Mouse (Mus musculus) adrenal gland (tissue): ENCODE results near the gene Lpar6.

Source experiments
- intact Hi-C: fragments of 180-260 bp; cut with DNase I; formaldehyde crosslinking; loops from one replicate; pipeline ENCODE4 v1.15.1; 2025
- microRNA-seq, 2 experiments: library from miRNA; unstranded; fragments of <30 nt; microRNA quantifications; one replicate each; pipeline ENCODE4; 2019

Gene Lpar6

GRCm38 (mm10) chr14:73254412-73254811 is 16.7 kb downstream of the Lpar6 start:
- intact Hi-C loops, result no loop called here

- intact Hi-C loops, result no loop called here
Measured at GRCm38 (mm10) chr14:73255426-73255970, 17.8 kb downstream of the Lpar6 start.

GRCm38 (mm10) chr14:73257348-73257747 is 19.7 kb downstream of the Lpar6 start:
- intact Hi-C loops, result no loop called here

- intact Hi-C loops, result no loop called here
Measured at GRCm38 (mm10) chr14:73258181-73258580, 20.5 kb downstream of the Lpar6 start.

- intact Hi-C loops, result no loop called here
Measured at GRCm38 (mm10) chr14:73262210-73262609, 24.5 kb downstream of the Lpar6 start.

- intact Hi-C loops, result no loop called here
Measured at GRCm38 (mm10) chr14:73266166-73266565, 28.5 kb downstream of the Lpar6 start.

GRCm38 (mm10) chr14:73271807-73272206 is 34.1 kb downstream of the Lpar6 start:
- intact Hi-C loops, result no loop called here

- intact Hi-C loops, result no loop called here
Measured at GRCm38 (mm10) chr14:73279096-73279495, 41.4 kb downstream of the Lpar6 start.

- intact Hi-C loops, result no loop called here
Measured at GRCm38 (mm10) chr14:73280996-73281395, 43.3 kb downstream of the Lpar6 start.

- intact Hi-C loops, result loop anchor here (10.0 kb wide), 1 partner anchor 915 kb away; no protein-coding TSS in a partner anchor
Measured at GRCm38 (mm10) chr14:73289915-73290314, 52.2 kb downstream of the Lpar6 start.

GRCm38 (mm10) chr14:73292434-73292833 is 54.7 kb downstream of the Lpar6 start:
- intact Hi-C loops, result loop anchor here (10.0 kb wide), 1 partner anchor 918 kb away; no protein-coding TSS in a partner anchor

Small RNAs within 50 kb of the gene (microRNA-seq; reads per million reads assigned to microRNA genes)
- gene Mir687, result 0 reads per million in 2 experiments
